Mouse (Mus musculus) thymus, adult 18-20 months (tissue): ENCODE data around the gene Prim2.

Experiments used
- DNase-seq, 2 experiments: peaks; one replicate each; pipeline ENCODE4 v3.0.0; 2022; ENCODE audit warnings: mixed read lengths in 2 of 2

Prim2 gene

DNA sequence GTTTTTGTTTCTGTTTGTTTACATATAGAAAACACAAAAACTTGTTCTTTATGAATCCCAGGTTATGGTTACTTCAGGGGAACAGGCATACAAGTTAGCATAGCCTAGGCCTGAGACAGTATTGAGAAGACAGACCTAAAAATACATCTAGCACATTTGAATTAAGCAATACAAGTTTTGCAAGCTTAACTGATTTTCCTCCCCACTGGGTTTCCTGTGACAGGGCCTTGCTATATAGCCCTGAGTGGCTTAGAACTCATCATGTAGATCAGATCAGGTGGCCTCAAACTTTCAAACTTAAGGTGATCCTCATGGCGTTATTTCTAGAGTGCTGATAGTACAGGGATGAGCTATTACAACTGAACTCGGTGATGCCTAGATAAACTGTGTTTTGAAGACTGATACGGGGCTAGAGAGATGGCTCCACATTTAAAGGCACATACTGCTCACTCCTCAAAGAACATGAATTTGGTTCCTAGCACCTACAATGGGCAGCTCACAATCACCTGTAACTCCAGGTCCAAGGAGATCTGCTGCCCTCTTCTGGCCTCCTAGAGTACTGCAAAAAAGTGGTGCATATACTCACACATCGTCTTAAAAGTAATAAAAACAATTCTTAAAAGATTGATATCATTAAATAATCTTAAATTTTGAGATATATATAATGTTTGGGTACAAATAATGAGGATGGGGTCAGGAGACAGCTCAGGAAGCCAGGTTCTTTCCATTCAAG is 133.2 kb downstream of the Prim2 start:
- DNase-seq = no peak

DNA sequence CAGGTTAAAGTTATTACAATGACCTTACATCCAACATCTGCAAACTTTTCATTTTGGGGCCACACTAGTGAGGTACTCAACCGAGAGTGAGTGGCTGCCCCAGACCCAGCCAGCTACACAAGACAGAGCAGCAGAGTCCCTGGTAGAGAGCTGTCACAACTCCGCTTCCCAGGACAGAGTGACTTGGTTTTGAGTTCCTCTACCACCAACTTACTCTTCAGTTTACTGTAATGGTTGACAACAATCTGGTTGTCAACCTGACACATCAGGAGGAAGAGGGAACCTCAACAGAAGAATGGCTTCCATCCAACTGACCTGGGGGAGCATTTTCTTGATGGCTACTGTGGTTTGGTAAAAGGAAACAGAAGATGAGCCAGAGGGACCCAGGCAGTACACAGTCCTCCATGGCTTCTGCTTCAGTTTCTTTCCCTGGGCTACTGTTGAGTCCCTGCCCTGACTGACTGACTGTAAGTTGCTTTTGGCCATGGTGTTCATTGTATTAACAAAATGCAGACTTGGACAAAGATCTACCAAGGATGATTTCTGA is 134.4 kb downstream of the Prim2 start:
- DNase-seq = no peak

DNA sequence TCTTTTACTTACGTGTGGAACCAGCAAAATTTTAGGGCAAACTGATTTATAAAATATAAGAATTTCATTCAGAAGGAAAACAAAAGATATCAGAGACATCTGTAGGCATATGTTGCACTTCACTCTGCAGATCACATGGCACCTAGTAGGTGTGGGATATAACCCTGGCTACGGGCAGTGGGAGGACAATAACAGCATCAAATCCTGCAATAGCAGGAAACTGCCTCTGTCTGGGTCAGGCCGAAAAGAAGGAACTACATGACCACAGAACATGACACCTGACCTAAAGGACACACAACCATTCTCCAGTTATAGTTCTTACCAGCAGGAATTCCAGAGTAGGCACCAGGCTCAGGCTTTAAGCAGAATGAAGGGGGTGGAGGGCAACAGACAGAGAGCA is 137.7 kb downstream of the Prim2 start:
- DNase-seq = no peak

DNA sequence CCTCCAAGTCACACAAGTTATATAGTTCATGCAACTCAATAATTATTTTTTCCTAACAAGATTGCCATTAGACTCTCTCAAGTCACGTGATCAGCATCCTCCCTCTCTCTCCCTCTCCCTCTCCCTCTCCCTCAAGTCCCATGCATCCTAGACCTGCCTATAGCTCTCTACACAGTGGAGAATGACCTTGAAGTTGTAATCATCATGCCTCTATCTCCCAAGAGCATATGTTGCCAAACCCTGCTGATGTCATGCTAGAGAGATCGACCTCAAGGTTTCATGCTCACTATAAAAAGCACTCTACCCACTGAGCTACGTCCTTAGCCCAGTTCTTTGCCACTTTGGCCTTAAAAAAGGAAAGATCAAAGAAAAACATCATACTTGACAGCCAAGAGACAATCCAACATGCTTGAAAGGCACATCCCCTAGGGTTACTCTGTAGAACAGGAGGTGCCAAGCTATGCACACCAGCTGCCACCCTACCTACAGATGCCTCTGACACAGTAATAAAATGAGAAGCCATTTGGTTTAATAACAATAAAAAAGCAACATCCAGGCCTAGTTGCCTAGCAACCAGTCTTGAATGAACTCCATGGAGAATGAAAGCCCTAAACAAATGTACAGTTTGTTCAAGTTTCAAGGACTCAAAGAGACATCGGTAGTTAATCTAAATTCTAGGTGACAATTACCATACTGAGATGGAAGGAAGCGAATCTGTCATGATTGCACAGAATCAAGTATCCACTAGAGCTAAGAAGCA is 138.3 kb downstream of the Prim2 start:
- no peak for DNase-seq

DNA sequence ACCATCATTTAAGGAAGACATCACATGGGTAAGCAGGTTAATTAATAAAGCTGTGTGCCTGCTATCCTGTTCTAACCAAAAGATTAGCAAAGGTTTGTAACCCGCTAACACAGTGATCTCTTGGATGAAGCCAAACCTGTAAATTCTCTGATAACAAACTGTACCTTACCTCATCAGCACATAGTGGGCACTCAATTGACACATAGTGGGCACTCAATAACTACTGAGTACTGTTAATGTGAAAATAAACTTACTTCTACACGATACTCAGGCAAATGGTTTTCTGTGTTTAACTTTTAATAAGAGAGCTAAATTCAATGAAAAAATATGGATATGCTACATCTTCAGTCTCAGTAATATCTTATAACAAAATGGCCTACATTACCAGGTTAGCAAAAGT is 139.1 kb downstream of the Prim2 start:
- DNase-seq = no peak

DNA sequence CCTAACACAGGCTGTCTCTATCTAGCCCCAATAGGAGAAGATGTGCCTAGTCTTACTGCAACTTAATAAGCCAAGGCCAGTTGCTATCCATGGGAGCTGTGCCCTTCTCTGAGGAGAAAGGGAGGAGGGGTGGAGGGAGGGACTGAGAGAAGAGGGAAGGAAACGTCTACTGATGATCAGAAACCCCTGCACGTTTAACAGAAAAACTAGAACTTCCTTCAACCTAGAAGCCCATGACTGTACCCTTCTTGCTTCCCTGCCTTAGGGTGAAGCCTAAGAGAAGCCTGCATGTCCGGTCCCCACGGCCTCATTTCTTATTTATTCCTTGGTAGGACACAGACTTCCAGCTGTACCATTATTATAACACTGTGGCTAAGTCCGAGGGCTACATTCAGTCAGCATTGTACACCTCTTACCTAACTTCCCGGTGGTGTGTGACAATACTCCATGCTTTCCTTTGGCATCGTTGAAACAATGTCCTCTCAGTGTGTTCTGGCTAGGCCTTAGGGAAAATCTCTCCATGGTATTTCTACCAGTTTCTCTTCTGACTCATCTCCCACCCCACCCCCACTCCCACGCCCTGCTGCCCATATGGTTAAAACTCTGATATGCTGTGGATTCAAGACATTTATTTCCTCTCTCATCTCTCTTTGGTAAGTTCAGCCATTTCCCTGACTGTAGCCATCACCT is 139.9 kb downstream of the Prim2 start:
- no peak for DNase-seq

DNA sequence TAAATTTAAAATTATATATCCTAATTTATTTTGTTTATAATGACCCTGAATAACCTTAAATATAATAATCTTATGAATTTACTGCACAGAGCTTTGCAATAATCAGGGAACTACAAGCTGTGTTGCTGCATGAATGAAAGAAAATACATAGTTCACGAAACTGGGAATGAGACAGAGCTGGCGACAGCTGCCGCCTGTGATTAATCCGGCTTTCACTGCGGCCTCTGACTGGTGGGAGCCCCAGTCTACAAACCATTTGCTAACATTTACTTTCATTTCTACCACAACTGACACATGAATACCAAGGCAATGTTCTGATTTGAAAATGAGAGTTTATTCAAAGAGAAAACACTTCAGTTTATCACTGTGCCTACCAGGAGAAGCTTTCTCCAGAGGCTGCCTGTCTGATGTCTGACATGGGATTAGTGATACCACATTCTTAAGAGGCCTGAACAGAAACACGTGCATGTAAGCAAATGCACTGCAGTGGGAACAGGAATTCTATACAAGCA is 142.2 kb downstream of the Prim2 start:
- DNase-seq = no peak

DNA sequence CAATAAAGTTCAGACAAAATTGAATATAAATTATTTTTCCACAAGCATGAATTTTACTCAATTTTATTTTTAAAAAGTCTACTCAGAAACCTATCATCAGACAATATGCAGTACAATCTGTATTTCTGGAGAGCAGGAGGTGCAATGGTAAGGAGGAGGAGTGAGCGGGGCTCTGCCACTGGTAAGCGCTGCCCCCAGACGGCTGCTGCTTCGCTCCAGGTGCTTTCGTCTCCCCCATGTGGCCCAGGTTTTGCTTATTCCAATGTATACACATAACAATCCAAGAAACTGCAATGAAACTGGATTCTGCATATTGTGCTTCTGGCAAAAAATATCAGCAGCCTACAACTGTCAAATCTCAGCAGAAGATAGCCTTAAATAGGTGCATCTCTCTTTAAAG is 146.4 kb downstream of the Prim2 start:
- DNase-seq = no peak

DNA sequence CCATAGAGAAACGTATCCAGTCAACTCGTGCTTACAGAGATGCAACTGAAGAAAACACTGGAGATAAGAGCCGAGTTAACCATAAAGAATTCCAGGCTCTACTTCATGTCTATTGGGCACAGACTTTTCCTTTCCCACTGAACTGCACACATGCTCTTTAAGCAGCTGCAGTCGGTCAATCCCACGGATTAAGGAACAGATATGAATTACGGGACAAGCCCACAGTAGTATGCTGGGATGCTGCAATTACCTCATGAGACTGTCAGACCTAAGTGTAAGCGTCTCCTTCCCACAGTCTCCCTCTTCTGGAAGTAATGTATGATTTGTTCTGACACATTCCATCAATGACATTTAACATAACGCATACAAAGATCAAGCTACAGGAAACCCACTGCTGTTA is 154.5 kb downstream of the Prim2 start:
- no peak for DNase-seq

DNA sequence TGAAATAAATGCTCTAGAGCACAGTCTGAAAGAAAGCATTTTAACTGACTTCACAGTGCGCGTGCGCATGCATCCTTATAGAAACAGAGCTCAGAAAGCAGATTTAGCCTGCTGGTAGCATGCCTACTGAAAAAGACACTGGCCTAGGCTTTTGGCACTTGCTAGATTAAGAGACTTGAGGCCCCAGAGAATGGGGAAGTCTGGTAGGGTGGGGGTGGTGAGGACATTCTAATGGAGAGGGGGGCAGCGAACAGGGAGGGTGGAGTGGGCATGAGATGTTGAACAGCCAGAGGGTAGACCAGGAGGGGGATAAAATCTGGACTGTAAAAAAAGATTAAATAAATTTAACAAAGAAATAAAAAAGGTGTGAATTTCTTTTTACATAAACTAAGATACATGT is 158.3 kb downstream of the Prim2 start:
- no peak for DNase-seq

DNA sequence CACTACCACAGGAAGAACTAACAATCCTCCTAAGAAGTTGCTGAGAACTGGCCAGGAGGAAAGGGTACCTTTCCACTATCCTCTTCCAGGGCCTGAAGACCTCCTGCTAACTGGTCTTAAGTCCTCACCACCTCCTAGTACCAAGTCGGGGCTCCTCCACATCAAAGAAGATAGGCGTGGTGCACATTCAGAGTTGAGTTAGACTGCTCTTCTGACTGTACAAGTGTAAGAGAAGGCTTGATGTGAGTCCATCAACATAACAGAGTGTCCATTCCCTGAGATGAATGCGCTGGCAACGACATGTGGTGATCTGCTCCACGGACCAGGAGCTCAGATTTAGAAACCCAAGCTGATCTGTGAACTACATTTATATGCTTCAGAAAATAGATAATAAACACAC is 165.2 kb downstream of the Prim2 start:
- DNase-seq = no peak

DNA sequence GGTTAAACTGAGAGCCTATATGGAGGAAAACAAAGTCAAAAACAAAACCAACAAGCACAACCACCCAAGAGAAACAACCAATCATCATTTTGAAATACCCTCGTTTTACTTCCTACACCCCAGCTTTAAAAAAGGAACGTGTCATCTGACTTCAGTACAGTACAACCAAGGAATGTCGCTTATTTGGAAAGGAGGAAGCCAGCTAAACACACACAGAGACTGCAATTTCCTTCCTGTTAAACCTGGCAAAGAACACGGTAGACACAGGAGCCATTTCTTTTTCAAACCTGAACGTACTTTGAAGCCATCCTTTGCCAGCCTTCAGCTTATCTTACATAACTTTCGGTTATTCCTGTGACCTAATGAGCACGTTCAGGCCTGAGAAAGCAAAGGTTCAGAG is 166.7 kb downstream of the Prim2 start:
- DNase-seq = no peak

DNA sequence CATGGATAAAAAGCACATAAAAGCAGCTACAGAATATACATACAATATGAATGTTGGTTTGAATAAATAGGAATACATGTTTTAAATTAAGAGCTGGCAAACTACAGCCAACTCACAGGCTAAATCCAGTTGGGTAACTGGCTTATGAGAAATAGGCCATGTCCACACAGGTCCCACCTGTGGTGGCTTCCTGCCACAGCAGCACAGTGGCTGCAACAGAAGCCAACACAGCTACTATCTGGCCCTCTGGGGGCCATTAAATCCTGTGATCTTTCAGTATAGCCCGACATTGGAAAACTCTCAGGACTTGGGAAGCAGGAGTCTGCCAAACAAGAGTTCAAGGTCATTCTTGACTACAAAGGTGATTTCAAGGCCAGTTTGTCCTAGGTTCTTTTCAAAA is 167.3 kb downstream of the Prim2 start:
- DNase-seq = no peak

DNA sequence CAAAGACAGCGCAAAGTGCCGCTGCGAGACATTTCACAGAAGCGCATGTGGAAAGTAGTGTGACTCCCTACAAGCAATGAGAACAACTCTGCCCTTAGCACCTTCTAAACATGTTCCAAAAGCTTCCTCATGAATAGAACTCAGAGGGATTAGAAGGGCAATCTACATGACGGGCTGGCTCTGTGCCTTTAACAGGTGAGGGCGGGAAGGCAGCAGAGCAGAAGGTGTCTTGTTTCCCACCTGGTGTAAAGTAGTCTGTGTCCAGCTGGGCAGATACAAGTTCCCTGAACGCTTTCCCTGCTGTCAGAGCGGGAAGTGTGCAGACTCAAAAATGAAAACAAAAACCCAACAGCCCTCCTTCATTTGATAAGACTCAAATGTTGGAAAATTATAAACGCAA is 169.5 kb downstream of the Prim2 start:
- no peak for DNase-seq

DNA sequence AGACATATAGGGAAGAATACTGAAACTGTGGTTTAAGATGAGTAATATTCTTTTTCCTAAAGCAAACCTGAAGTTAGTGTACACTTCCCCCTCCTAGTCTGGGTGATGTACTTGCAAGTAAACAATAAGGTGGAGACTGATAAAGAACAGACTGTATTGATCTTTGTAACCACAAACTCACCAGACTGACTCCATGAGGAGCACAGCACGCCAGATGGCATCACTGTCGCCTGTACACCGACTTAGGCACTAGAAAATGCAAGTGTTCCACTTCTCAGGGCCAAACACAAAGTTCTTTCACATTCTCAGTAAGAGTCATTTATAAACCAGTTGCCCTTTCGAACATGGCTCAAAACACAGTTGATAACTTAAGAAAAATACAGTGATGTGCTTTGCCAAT is 170.0 kb downstream of the Prim2 start:
- DNase-seq = no peak

DNA sequence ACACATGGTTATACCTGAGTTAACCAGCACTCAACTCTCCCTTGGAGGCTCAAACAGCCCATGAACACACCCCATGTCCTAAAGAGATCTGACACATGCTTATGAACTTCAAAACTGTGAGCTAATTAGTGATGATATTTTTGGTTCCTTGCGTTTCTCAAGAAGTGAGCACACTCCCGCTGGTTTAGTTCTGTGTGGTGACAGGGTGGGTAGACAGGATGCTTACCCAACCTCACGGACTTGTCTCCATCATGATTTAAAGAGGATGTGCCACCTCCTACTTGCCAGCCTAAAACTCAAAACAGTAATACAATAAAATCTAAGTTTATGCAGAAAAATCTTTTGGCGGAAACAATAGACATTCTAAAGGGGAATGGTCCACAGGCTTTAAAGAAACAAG is 173.5 kb downstream of the Prim2 start:
- no peak for DNase-seq

DNA sequence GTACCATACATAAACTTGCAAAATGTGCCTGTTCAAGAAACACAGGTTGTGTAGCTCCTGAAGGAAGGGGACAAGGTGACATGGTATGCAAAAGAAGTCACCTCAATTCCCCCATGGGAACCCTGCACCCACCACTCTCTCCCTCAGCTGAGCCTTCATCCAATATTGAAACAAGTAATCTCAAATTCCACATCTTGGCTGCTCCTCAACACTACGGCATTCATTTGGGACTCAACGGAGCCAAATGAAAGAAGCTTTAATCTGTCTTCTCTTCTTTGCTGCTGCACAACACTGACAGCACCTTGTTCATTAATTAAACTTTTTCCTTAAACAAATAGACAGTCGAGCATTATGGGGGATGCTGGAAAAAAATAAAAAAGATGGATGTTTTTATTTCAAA is 174.0 kb downstream of the Prim2 start:
- no peak for DNase-seq

DNA sequence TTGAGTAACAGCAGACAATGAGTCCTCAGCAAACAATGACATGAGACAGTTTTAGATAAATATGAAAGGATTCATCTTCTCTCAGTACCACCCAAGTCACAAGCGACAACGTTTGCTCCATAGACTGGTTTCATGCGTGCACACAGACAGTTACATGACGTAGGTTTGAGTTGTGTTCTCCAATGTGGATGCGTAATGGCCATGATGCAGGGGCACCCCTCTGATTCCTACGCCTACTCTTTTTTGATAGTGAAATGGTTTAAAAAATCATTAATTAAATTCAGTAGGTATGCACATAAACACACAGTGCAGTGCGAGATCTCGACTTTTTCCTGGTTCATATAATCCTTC is 174.4 kb downstream of the Prim2 start:
- no peak for DNase-seq

DNA sequence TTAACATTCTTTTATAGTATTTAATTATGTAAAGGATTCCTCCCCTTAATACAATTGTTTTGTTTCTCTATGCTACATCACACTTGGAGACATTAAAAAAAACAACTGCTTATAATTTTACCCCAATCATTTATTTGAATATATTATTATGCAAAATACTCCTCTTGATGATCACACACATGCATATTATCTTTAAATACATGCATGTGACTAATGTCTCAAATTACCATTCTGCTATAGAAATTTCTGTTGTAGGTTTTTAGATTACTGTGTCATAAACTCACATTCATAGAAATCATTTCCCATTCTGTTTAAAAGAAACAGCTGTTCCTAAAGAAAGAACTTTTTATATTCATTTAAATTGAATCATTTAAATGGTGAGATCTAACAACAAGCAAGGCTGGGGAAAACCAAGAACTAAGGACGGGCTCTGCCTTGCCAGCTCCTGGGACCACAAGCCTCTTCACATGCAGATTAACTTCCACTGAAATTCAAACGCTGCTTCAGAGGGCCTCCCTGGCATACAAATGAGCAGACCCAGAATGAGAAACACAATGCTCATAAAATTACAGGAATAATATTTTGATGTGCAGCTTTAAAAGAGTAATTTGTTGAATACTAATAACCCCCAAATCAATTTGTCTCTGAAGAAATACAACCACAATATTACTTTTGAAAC is 174.9 kb downstream of the Prim2 start:
- DNase-seq = no peak

DNA sequence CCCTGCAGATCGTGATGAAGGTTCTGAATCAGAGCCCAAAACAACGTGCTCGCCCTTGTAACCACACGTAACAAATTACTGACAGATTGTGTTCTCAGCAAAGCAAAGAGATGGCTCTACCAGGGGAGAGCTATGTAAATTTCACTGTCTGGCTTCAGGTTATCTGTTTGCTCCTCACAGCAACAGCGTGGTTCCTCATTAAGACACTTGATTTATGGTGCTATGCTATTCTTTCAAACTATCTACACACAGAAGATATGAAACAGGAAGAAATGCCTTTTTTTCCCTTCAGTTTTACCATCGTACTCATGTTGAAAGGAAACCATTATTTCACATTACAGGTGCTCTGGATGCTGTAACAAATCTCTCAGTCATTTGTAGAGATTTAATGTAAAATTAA is 179.4 kb downstream of the Prim2 start:
- no peak for DNase-seq

DNA sequence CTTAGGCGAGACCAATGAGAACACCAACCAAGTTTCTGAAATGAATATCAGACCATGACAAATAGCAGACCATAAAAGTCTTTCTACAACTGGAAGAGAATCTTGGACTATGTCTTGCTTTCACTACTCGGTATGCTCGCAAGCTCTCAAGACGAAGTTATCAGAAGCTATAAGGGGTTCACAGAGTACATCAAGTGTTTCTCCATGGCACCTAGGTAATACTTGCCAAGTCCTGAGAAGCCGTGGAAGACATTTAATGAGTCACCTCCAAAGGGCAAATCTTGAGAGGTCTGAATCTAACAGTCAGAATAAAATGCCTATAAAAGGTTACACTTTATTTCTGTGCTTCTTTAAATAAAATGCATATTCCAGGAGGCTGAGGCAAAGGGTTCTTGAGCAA is 181.2 kb downstream of the Prim2 start:
- DNase-seq = no peak

DNA sequence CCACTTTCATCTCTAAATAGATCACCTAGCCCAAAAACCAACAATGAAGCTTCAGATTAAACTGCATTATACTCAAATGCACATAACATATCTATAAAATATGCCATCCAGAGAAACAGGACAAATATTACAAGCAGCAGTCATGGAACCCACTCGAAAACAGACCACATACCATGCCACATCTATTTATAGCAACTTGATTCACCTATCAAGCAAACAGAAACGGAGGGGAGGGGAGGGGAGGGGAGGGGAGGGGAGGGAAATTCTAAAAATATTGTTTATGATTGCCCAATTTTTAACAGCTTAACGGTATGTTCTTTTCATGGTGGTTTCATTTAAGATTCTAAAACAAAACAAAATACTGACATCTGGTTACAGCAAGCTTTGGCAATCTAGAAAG is 185.8 kb downstream of the Prim2 start:
- no peak for DNase-seq

DNA sequence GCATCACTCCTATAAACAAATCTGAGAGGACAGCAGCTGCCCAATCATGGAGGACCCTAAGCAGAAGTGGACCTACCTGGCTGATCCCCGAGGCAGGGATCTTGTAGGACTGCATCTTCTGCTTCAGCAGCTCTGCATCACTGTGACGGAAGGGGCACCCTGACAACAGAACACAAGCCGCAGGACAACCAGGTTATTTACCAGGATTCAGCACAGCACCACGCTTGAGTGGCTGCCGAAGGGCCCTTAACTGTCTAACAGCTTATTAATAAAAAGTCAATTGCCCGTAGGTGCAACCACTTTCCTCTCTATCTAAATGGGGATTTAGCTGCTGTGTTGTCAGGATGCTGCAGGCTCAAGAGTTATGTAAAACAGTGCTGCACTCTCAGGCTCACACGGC is 189.2 kb downstream of the Prim2 start:
- DNase-seq = no peak
